ENCODE assay signal across 15 mouse cellular contexts in the genomic region with DNA sequence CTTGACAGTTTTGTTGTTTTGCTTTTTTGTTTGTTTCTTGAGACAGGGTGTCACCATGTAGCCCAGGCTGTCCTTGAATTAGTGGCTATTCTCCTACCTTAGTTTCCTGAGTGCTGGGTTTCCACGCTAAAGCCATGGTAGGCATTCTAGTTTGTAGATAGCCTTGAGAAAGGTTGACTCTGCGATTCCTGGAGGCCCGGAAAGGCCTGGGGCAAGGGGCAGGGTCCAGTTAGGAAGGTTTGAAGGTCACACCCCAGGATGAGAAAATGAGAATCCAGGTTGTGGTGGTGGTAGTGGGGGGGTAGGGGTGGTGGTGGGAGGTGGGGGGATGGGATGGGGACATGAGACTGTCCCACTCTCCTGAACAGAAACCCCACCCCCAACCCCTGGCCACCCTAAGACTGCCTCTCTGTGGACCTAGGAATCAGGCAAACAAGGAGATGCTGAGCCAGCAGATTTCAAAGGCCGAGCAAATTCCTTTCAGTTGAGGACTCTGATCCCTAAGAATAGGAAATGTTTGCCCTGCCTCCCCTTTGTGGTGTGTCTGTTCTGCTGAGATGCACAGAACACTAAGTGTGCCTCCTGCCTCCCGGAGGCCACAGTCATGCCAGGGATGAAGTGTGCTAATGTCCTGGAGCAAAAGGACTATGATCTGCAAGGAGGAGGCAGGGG. TPM values are rescaled to one million over a fixed set of nuclear protein-coding genes. Genes with fewer than 3 reads are reported as not detected.
DNase-seq lines count a peak whose midpoint lies in the region; ATAC-seq and TF ChIP-seq lines count a peak whose summit lies in the region.
"Had no signal": no experiment of that assay in that cellular context is flagged by ENCODE, and none has a peak within 500 bp of the region (broad histone marks: within the 10 kb centered on the region; RNA-seq: fewer than 3 reads in every experiment).

No protein-coding gene starts in this region.

- H3K9ac ChIP-seq in intestine, embryonic 16.5 days (ENCODE audit: low read depth, low read length), result peak overlapping the region; percentile 41
- no peak overlapping the region for H3K9ac ChIP-seq in kidney, postnatal 0 days (ENCODE audit: low read depth, low read length)
- H3K9ac ChIP-seq: forebrain, embryonic 13.5 days; liver, postnatal 0 days; neural tube, embryonic 13.5 days had no signal

- H3K9me3 ChIP-seq in intestine, embryonic 16.5 days (ENCODE audit: control insufficient read depth, low read length), result no peaks in the 10 kb centered on the region
- H3K9me3 ChIP-seq in kidney, postnatal 0 days (replicated peaks; ENCODE audit: low read length), result no peaks in the 10 kb centered on the region
- H3K9me3 ChIP-seq: forebrain, embryonic 13.5 days; neural tube, embryonic 13.5 days had no signal

- no peaks in the 10 kb centered on the region for H3K36me3 ChIP-seq in testis, adult 2 months (ENCODE audit: control insufficient read depth, insufficient read depth, low read length)
- H3K36me3 ChIP-seq in intestine, embryonic 16.5 days (ENCODE audit: control insufficient read depth, insufficient read depth, low read length), result no peaks in the 10 kb centered on the region
- no peaks in the 10 kb centered on the region for H3K36me3 ChIP-seq in kidney, postnatal 0 days (ENCODE audit: insufficient read depth, low read length)
- H3K36me3 ChIP-seq: neural tube, embryonic 13.5 days had no signal

- peak; percentile 88 for ATAC-seq in intestine, embryonic 16.5 days
- peak; percentile 82 for ATAC-seq in kidney, postnatal 0 days (replicated peaks; ENCODE audit: low FRiP score, low read depth)
- ATAC-seq: forebrain, embryonic 13.5 days; liver, postnatal 0 days; midbrain, embryonic 16.5 days had no signal

- no peak overlapping the region; the same call in 1 of the 2 replicates for H3K4me2 ChIP-seq in intestine, embryonic 16.5 days (ENCODE audit: low read depth, low read length)
- no peak overlapping the region for H3K4me2 ChIP-seq in kidney, postnatal 0 days (ENCODE audit: low read length)
- H3K4me2 ChIP-seq: forebrain, embryonic 13.5 days; neural tube, embryonic 13.5 days had no signal

- H3K4me3 ChIP-seq in testis, adult 2 months (ENCODE audit: control insufficient read depth, low read depth, low read length), result no peak overlapping the region
- no peak overlapping the region for H3K4me3 ChIP-seq in intestine, embryonic 16.5 days (ENCODE audit: low read length)
- no peak overlapping the region for H3K4me3 ChIP-seq in kidney, postnatal 0 days (replicated peaks; ENCODE audit: low read depth, low read length)
- H3K4me3 ChIP-seq: forebrain, embryonic 13.5 days; neural tube, embryonic 13.5 days had no signal

- TF ChIP-seq POLR2A in testis, adult 2 months (IDR thresholded peaks at IDR 0.05; ENCODE audit: control insufficient read depth, low read depth, low read length), result no peak

- no peaks in the 10 kb centered on the region for H3K27me3 ChIP-seq in testis, adult 2 months (ENCODE audit: control insufficient read depth, insufficient read depth, low read length)
- no peaks in the 10 kb centered on the region for H3K27me3 ChIP-seq in intestine, embryonic 16.5 days (replicated peaks; ENCODE audit: control insufficient read depth, insufficient read depth, low read length)
- H3K27me3 ChIP-seq in kidney, postnatal 0 days (ENCODE audit: insufficient read depth, low read length), result no peaks in the 10 kb centered on the region
- H3K27me3 ChIP-seq: forebrain, embryonic 13.5 days; neural tube, embryonic 13.5 days had no signal

- DNase-seq in testis, postnatal 14 days (ENCODE audit: low spot score), result no peak
- DNase-seq in kidney, postnatal 0 days (ENCODE audit: low spot score), result no peak
- no peak for DNase-seq in adrenal gland, postnatal 4 days (ENCODE audit: low spot score in 2 of 2)
- DNase-seq in layer of hippocampus, adult 18-20 months (ENCODE audit: low spot score in 2 of 2), result no peak
- DNase-seq in urinary bladder, adult 2 months (ENCODE audit: low spot score), result no peak
- DNase-seq: adrenal gland, postnatal 14 days; liver, postnatal 0 days; retina, postnatal 1 day had no signal

- TF ChIP-seq CTCF in testis, adult 2 months (IDR thresholded peaks at IDR 0.05; ENCODE audit: control insufficient read depth, insufficient read depth, insufficient replicate concordance, low read depth, low read length), result no peak
- no peak for TF ChIP-seq CTCF in kidney, postnatal 0 days (IDR thresholded peaks at IDR 0.05; ENCODE audit: low read depth)

- no peaks in the 10 kb centered on the region for H3K4me1 ChIP-seq in testis, adult 2 months (ENCODE audit: control insufficient read depth, insufficient read depth, low read length)
- H3K4me1 ChIP-seq in intestine, embryonic 16.5 days (ENCODE audit: control insufficient read depth, insufficient read depth, low read length), result peaks cover 7% of the 10 kb centered on the region; the same call in 1 of the 2 replicates
- 0 out of 2 replicates have a peak, but pooled peaks cover 3% of the 10 kb centered on the region for H3K4me1 ChIP-seq in kidney, postnatal 0 days (replicated peaks; ENCODE audit: insufficient read depth, low read length)
- H3K4me1 ChIP-seq: forebrain, embryonic 13.5 days; neural tube, embryonic 13.5 days had no signal

- WGBS in intestine, embryonic 16.5 days, result 49% methylated on average over 5 of the region's 5 CpGs
- WGBS in kidney, postnatal 0 days, result 56% methylated on average over 5 of the region's 5 CpGs

- H3K27ac ChIP-seq in testis, adult 2 months (ENCODE audit: control insufficient read depth, insufficient read depth, low read depth, low read length), result peak overlapping the region; percentile 51
- H3K27ac ChIP-seq in intestine, embryonic 16.5 days (ENCODE audit: low read length), result peak overlapping the region; percentile 81
- peak overlapping the region; percentile 48 for H3K27ac ChIP-seq in kidney, postnatal 0 days
- H3K27ac ChIP-seq: forebrain, embryonic 13.5 days; macrophage; neural tube, embryonic 13.5 days had no signal

RNA-seq across cellular contexts. Expression of a gene that starts 12.1 kb away (rescaled TPM):
- polyA plus RNA-seq in testis, adult 2 months (2012; rRNA removed), result 1.6 and 1.8 TPM in 2 replicates
- 1.3 and 1.9 TPM in 2 replicates for polyA plus RNA-seq in intestine, embryonic 16.5 days (2015; fragmentation: Nextera tagmentation; extraction: Ambion mirVana)
- polyA plus RNA-seq in kidney, postnatal 0 days (2015; fragmentation: Nextera tagmentation; extraction: Ambion mirVana), result 2.4 and 2.7 TPM in 2 replicates
- 1 to 10 TPM in 1 of 2 experiments, under 1 TPM in 1; 0.56 to 2.1 TPM for total RNA-seq in adrenal gland, postnatal 4 days (2021)
- not detected for total RNA-seq in layer of hippocampus, adult 18-20 months (2021)
- polyA plus RNA-seq in urinary bladder, adult 2 months (2012; rRNA removed), result 0.04 and 0.12 TPM in 2 replicates
- total RNA-seq: adrenal gland, postnatal 14 days; hematopoietic stem cell, adult 5-6 weeks had no signal
- polyA plus RNA-seq: forebrain, embryonic 13.5 days; macrophage had no signal

RNA-seq across cellular contexts. Expression of a gene that starts 16.0 kb away (rescaled TPM):
- polyA plus RNA-seq in testis, adult 2 months (2012; rRNA removed), result 19.1 and 21.3 TPM in 2 replicates
- polyA plus RNA-seq in intestine, embryonic 16.5 days (2015; fragmentation: Nextera tagmentation; extraction: Ambion mirVana), result 7.4 and 10.6 TPM in 2 replicates
- polyA plus RNA-seq in kidney, postnatal 0 days (2015; fragmentation: Nextera tagmentation; extraction: Ambion mirVana), result 0.48 and 0.82 TPM in 2 replicates
- 10 to 100 TPM; 33.4 to 35.2 TPM for total RNA-seq in adrenal gland, postnatal 4 days (2021)
- total RNA-seq in layer of hippocampus, adult 18-20 months (2021), result under 1 TPM in 1 of 2 experiments, not detected in 1; 0.10 TPM
- polyA plus RNA-seq in urinary bladder, adult 2 months (2012; rRNA removed), result 0.06 and 0.08 TPM in 2 replicates
- total RNA-seq: hematopoietic stem cell, adult 5-6 weeks had no signal
- polyA plus RNA-seq: forebrain, embryonic 13.5 days; liver, postnatal 0 days; macrophage had no signal

RNA-seq across cellular contexts. Expression of a gene that starts 39.3 kb away (rescaled TPM):
- polyA plus RNA-seq in testis, adult 2 months (2012; rRNA removed), result 6.2 and 6.4 TPM in 2 replicates
- 14.0 and 16.5 TPM in 2 replicates for polyA plus RNA-seq in intestine, embryonic 16.5 days (2015; fragmentation: Nextera tagmentation; extraction: Ambion mirVana)
- 12.5 and 14.1 TPM in 2 replicates for polyA plus RNA-seq in kidney, postnatal 0 days (2015; fragmentation: Nextera tagmentation; extraction: Ambion mirVana)
- 10 to 100 TPM; 23.2 to 24.5 TPM for total RNA-seq in adrenal gland, postnatal 4 days (2021)
- 10 to 100 TPM; 16.4 to 17.8 TPM for total RNA-seq in layer of hippocampus, adult 18-20 months (2021)
- 5.8 and 7.5 TPM in 2 replicates for polyA plus RNA-seq in urinary bladder, adult 2 months (2012; rRNA removed)

RNA-seq across cellular contexts. Expression of a gene that starts 56.7 kb away (rescaled TPM):
- 0.25 and 0.26 TPM in 2 replicates for polyA plus RNA-seq in testis, adult 2 months (2012; rRNA removed)
- 1.6 and 1.7 TPM in 2 replicates for polyA plus RNA-seq in intestine, embryonic 16.5 days (2015; fragmentation: Nextera tagmentation; extraction: Ambion mirVana)
- polyA plus RNA-seq in kidney, postnatal 0 days (2015; fragmentation: Nextera tagmentation; extraction: Ambion mirVana), result 0.70 and 0.86 TPM in 2 replicates
- total RNA-seq in adrenal gland, postnatal 4 days (2021), result 1 to 10 TPM; 1.4 to 1.5 TPM
- total RNA-seq in layer of hippocampus, adult 18-20 months (2021), result 10 to 100 TPM; 46.1 to 48.0 TPM
- polyA plus RNA-seq in urinary bladder, adult 2 months (2012; rRNA removed), result 9.8 and 10.9 TPM in 2 replicates
